Mouse (Mus musculus) ES-E14 (cell line): ENCODE results near the gene Fbh1.

Experiments used
- CHD2 ChIP-seq: IDR thresholded peaks from 2 replicates; pipeline ENCODE4 v1.6.1; 2014; ENCODE audit warnings: mild to moderate bottlenecking, low read depth, low read length, inconsistent platforms
- MAFK ChIP-seq: IDR thresholded peaks from 2 replicates; pipeline ENCODE4 v1.6.1; 2014; ENCODE audit warnings: mild to moderate bottlenecking, low read depth, low read length, inconsistent platforms; ENCODE audit not compliant: insufficient read depth
- ZC3H11A ChIP-seq: IDR thresholded peaks from 2 replicates; pipeline ENCODE4 v1.6.1; 2012; ENCODE audit warnings: low read depth, mild to moderate bottlenecking, inconsistent platforms, low read length, borderline replicate concordance
- ZNF384 ChIP-seq: IDR thresholded peaks from 2 replicates; pipeline ENCODE4 v1.6.1; 2012; ENCODE audit warnings: low read depth, low read length, inconsistent platforms

- TF ChIP-seq MAFK (no peak), ZNF384 (no peak), CHD2 (no peak), ZC3H11A (no peak)
Measured at GRCm38 (mm10) chr2:11765694-11766093, 11.7 kb downstream of the Fbh1 start.
